Mouse (Mus musculus): Measurements from ENCODE around the gene Hoxb3.

Hoxb3 gene

GRCm38 (mm10) chr11:96288455-96289221 lies 34.5 kb upstream of the Hoxb3 start:
- DNase-seq (ENCODE audit: extremely low read depth, insufficient read length, low spot score) = no peak

- no peak for DNase-seq (ENCODE audit: extremely low read depth, insufficient read length, low spot score)
These were observed 33.8 kb upstream of the Hoxb3 start for GRCm38 (mm10) chr11:96289293-96289692.

GRCm38 (mm10) chr11:96289837-96290236 lies 33.3 kb upstream of the Hoxb3 start:
- DNase-seq (ENCODE audit: extremely low read depth, insufficient read length, low spot score) = no peak

- DNase-seq (ENCODE audit: extremely low read depth, insufficient read length, low spot score) = no peak
These were observed 32.3 kb upstream of the Hoxb3 start for GRCm38 (mm10) chr11:96290705-96291355.

- peak; percentile 59 for DNase-seq (ENCODE audit: extremely low read depth, insufficient read length, low spot score)
These were observed 31.2 kb upstream of the Hoxb3 start, which contains the start of gene Hoxb6 for GRCm38 (mm10) chr11:96291681-96292564. Gene Hoxb6, plus strand, starts transcription at chr11:96292476.

- DNase-seq (ENCODE audit: extremely low read depth, insufficient read length, low spot score) = peak; percentile 73
These were observed 30.4 kb upstream of the Hoxb3 start for GRCm38 (mm10) chr11:96292565-96293301.

GRCm38 (mm10) chr11:96293302-96293921 lies 29.7 kb upstream of the Hoxb3 start:
- DNase-seq (ENCODE audit: extremely low read depth, insufficient read length, low spot score) = no peak

- peak; percentile 73 for DNase-seq (ENCODE audit: extremely low read depth, insufficient read length, low spot score)
These were observed 28.7 kb upstream of the Hoxb3 start for GRCm38 (mm10) chr11:96294245-96295091.

- DNase-seq (ENCODE audit: extremely low read depth, insufficient read length, low spot score) = no peak
These were observed 27.9 kb upstream of the Hoxb3 start for GRCm38 (mm10) chr11:96295092-96295835.

- no peak for DNase-seq (ENCODE audit: extremely low read depth, insufficient read length, low spot score)
These were observed 26.1 kb upstream of the Hoxb3 start for GRCm38 (mm10) chr11:96296997-96297396.

GRCm38 (mm10) chr11:96297428-96297827 lies 25.7 kb upstream of the Hoxb3 start:
- DNase-seq (ENCODE audit: extremely low read depth, insufficient read length, low spot score) = no peak

GRCm38 (mm10) chr11:96297968-96298635 lies 25.0 kb upstream of the Hoxb3 start:
- no peak for DNase-seq (ENCODE audit: extremely low read depth, insufficient read length, low spot score)

GRCm38 (mm10) chr11:96298895-96299667 lies 24.0 kb upstream of the Hoxb3 start:
- DNase-seq (ENCODE audit: extremely low read depth, insufficient read length, low spot score) = peak; percentile 73

- DNase-seq (ENCODE audit: extremely low read depth, insufficient read length, low spot score) = no peak
These were observed 23.3 kb upstream of the Hoxb3 start for GRCm38 (mm10) chr11:96299781-96300180.

- DNase-seq (ENCODE audit: extremely low read depth, insufficient read length, low spot score) = no peak
These were observed 22.6 kb upstream of the Hoxb3 start for GRCm38 (mm10) chr11:96300354-96301063.

GRCm38 (mm10) chr11:96301064-96301431 lies 22.1 kb upstream of the Hoxb3 start:
- DNase-seq (ENCODE audit: extremely low read depth, insufficient read length, low spot score) = no peak

- no peak for DNase-seq (ENCODE audit: extremely low read depth, insufficient read length, low spot score)
These were observed 21.3 kb upstream of the Hoxb3 start for GRCm38 (mm10) chr11:96301837-96302236.

Measured in 3134 (cell line).